Mouse (Mus musculus) heart, postnatal 0 days (tissue): ENCODE measurements around the gene Vmn2r62.
"Not testable (repeated sequence)": the region's sequence is repeated elsewhere in the genome, so short reads cannot be mapped to it uniquely, and the experiment has no call there.

Source experiments
- CTCF ChIP-seq: IDR thresholded peaks from 2 replicates; pipeline ENCODE4 v1.5.1; 2016; ENCODE audit warnings: antibody characterized with exemption, control low read depth, low read depth
- EP300 ChIP-seq: IDR thresholded peaks from 2 replicates; pipeline ENCODE4 v1.6.1; 2016; ENCODE audit warnings: antibody characterized with exemption, low read depth

- not testable (repeated sequence) for TF ChIP-seq EP300, CTCF
Measured at GRCm38 (mm10) chr7:42838366-42838765, 45.0 kb upstream of the Vmn2r62 start.
